Mouse (Mus musculus) CD4-positive, CD25-positive, alpha-beta regulatory T cell, adult 4 months (primary cell): ENCODE measurements around the gene Sbk1. TPM values are rescaled to one million over a fixed set of nuclear protein-coding genes. Genes with fewer than 3 reads are reported as not detected.
"Not testable (repeated sequence)": the region's sequence is repeated elsewhere in the genome, so short reads cannot be mapped to it uniquely, and the experiment has no call there.

ENCODE experiments used
- ATAC-seq: one replicate; pipeline ENCODE4 v1.8.0; 2017
- polyA plus RNA-seq, 2 experiments: library from polyadenylated mRNA; unstranded; fragments of 100-300 nt; shearing (Covaris generic); gene quantifications; one replicate each; pipeline ENCODE4 v1.2.1; 2017

The Sbk1 gene
- polyA plus RNA-seq, 2 experiments from 2014 or later: 2.7 to 5.0 TPM

DNA sequence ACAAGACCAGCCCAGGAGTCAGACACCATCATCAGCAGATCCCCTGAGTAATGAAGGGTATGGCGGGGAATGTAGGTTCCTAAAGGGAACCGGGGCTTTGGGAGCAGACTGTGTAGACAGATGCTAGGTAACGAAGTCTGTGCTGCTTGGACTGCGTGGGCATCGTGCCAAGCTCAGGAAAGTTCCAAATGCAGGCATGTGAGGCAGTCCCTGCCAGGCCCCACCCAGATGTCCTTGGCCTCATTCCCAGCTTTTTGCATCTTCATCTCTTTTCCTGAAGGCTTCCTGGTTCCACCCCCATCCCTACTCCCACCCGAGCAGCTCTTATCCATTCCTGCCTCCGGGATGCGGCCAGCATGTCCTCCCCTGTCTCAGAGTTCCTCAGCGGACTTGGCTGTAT lies 6.5 kb upstream of the Sbk1 start:
- no peak for ATAC-seq

- no peak for ATAC-seq
Observed at GRCm38 (mm10) chr7:126266372-126266870, 6.0 kb upstream of the Sbk1 start.

DNA sequence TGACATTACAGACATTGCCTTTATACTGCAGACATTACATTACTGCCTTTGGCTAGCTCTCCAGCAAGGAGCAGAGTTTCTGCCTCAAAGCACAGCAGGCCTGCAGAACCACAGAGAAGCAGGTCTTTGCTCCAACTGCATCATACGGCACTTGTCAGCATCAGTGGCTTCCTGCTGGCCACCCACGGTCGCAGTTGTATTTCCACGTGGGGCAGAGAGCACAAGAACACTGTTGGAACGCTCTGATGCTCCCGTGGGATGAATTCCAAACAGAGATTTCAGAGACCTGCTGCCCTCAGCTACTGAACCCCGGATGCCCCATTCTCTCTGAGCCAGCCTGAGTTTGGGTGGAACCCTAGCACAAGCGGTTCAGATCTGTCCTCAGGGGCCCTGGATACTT lies 4.8 kb upstream of the Sbk1 start:
- no peak for ATAC-seq

DNA sequence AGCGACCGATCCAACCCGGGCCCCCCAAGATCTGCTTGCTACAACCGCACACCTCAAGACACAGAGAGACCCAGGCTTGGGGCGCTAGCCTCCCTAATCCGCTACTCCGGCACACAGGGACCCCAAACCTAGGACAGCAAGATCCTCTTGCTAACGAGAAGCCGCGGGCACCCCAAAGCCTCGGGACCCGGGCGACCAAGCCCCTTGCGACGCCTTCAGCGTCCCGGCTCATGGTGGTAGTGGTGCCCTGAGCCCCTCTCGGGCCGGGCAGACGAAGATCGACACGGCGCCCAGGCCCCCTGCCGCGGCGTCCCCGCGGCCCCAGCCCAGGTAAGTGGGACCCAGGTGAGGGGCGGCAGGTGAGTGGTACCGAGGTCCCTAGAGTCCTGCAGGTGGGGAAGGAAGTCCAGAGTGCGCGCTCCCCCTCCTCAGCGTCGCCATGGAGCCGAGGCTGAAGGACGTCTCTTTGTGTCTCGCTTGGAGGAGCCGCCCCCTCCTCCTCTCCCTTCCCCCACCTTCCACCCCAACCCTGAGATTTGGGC lies 422 bp downstream of the Sbk1 start:
- no peak for ATAC-seq

- no peak for ATAC-seq
Observed at GRCm38 (mm10) chr7:126273351-126274042, 1.1 kb downstream of the Sbk1 start.

GRCm38 (mm10) chr7:126274137-126274536 lies 1.7 kb downstream of the Sbk1 start:
- no peak for ATAC-seq

- ATAC-seq: no peak
Observed at GRCm38 (mm10) chr7:126274626-126275025, 2.2 kb downstream of the Sbk1 start.

DNA sequence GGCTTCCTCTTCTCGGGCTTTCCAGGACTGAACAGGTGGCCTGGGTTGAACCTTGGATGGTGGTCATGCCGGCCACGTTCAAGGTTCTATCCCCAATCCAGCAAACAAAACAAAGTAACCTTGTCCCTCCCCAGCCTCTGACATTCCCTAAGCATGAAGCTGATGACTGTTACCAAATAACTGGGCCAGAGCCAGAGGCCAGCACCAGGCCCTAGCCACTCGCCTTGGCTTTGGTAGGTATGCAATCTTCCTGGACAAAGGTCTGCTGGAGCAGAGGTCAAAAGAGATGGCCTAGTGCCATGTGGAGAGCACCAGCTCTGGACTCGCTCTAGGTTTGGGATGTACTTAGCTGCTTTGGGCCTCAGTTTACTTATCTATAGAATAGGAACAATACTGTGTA lies 3.3 kb downstream of the Sbk1 start:
- no peak for ATAC-seq

- ATAC-seq: no peak
Observed at GRCm38 (mm10) chr7:126276297-126276696, 3.9 kb downstream of the Sbk1 start.

- no peak for ATAC-seq
Observed at GRCm38 (mm10) chr7:126277536-126278295, 5.3 kb downstream of the Sbk1 start.

- no peak for ATAC-seq
Observed at GRCm38 (mm10) chr7:126278799-126279198, 6.4 kb downstream of the Sbk1 start.

GRCm38 (mm10) chr7:126279774-126280482 lies 7.5 kb downstream of the Sbk1 start:
- ATAC-seq: no peak

DNA sequence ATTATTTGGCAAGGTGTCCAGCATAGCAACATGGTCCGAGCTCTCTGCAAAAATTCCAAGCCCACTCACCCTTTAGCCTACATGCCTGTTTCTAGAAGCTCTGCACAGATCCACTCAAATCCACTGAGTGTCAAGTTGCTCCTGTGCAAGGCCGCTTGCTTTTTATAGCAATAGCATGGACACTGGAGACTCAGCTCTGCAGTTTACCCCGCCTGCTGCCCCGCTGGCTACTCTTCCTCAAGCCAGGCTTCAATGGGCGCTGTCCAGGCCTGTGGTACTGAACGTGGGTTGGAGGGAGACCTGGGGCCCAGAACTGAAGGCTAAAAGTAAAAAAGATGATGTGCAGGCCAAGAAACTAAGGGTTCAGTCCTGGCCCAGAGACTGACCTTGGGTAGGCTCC lies 8.3 kb downstream of the Sbk1 start:
- no peak for ATAC-seq

GRCm38 (mm10) chr7:126281876-126282682 lies 9.7 kb downstream of the Sbk1 start:
- no peak for ATAC-seq

DNA sequence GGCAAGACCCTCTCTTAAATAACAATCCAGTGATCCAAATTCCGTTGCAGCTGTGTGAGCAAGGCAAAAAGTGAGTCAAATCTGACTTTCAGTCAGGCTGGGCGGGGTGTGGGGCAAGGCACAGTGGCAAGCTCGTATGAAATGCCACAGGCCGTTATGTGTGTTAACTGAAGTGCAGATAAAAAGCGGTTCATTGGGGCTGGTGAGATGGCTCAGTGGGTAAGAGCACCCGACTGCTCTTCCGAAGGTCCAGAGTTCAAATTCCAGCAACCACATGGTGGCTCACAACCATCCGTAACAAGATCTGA lies 10.2 kb downstream of the Sbk1 start:
- ATAC-seq: not testable (repeated sequence)

GRCm38 (mm10) chr7:126284021-126284420 lies 11.6 kb downstream of the Sbk1 start:
- ATAC-seq: no peak

- no peak for ATAC-seq
Observed at GRCm38 (mm10) chr7:126284441-126284840, 12.0 kb downstream of the Sbk1 start.

GRCm38 (mm10) chr7:126284865-126285264 lies 12.4 kb downstream of the Sbk1 start:
- ATAC-seq: peak; percentile 28

DNA sequence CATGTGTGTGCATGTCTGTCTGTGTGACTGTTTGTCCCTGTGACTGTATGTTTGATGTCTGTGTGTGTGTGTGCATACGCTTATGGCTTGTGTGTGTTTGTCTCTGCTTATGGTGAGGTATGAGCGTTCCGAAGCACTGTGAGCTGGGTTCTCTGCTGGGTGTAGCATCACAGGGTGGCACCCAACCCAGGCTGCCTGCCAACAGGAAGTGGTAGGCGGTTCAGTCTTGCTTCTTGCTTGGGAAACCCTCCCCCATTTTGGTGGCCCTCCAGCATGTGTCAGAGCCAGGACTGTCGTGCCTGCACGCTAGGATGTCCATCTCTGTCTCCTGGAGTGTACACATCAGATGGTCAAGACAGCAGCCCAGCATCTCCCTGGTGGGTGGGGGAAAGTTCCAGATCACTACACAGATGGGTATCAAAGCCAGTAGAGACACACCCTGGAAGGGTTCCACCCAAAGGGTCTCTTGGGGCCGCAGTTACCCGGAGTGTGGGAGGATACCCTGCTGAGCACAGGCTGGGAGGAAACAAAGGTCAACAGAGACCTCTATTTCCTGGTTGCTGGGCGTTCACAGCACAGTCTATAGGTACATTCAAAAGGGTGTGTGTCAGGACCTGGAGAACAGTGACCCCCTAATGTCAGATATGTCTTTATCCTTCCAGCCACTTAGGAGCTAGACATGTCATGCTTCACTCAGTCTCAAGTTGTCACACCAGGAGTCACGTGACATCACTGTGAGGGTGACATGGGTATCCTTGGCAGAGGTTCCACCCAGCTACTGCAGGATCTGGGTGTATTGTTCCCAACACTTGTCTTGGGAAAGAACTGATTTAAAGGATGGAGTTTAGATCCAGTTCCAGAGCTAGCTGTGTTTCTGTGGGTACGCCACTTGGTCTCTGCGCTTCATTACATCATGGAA lies 13.1 kb downstream of the Sbk1 start:
- peak; percentile 95 for ATAC-seq

DNA sequence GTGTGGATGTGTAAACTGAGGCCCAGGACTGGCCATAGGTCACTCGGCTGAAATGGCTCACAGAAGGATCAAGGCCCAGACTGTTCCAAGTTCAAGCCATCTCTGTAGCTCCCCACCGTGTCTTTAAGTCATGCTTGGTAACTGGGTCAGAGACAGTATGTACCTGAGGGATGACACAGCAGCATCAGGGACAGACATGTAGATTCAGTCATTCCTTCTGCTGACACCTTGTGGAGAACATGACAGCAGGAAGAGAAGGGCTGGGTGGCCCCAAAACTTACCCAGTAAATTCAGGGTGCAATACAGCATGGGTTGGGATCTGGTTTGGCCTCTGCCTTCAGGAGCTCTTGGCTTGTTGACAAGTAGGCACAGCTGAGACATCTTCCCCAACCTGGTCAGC lies 13.9 kb downstream of the Sbk1 start:
- no peak for ATAC-seq

GRCm38 (mm10) chr7:126287493-126288103 lies 15.2 kb downstream of the Sbk1 start:
- ATAC-seq: no peak
